Mouse (Mus musculus) liver, embryonic 14.5 days (tissue): ENCODE measurements around the gene Nsd1. TPM values are rescaled to one million over a fixed set of nuclear protein-coding genes. Genes with fewer than 3 reads are reported as not detected.
"Not testable (repeated sequence)": the region's sequence is repeated elsewhere in the genome, so short reads cannot be mapped to it uniquely, and the experiment has no call there.

Source experiments
- ATAC-seq: fragments of 200-750 bp; cut with Nextera tagmentation; 2 replicates; pipeline ENCODE4 v1.8.0; 2017; ENCODE audit warnings: moderate number of reproducible peaks, mild to moderate bottlenecking, moderate library complexity; ENCODE audit not compliant: insufficient read depth
- DNase-seq, 3 experiments: peaks; one replicate each; pipeline ENCODE4 v3.0.0-alpha.2; 2012 to 2013; ENCODE audit warnings: low read depth in 3 of 3, low spot score in 3 of 3
- H3K27ac ChIP-seq: fragments of 300-500 bp; sonication (generic); 2 replicates; pipeline ENCODE4 v1.5.1; 2014; ENCODE audit warnings: moderate library complexity, mild to moderate bottlenecking, control low read depth, inconsistent platforms
- H3K27me3 ChIP-seq: fragments of 300-500 bp; sonication (generic); 2 replicates; pipeline ENCODE4 v1.6.1; 2014; ENCODE audit warnings: mild to moderate bottlenecking, low read length, moderate library complexity; ENCODE audit not compliant: control insufficient read depth, insufficient read depth
- H3K36me3 ChIP-seq: fragments of 300-500 bp; sonication (generic); replicated peaks from 2 replicates; pipeline ENCODE4 v1.6.1; 2014; ENCODE audit warnings: low read depth; ENCODE audit not compliant: control insufficient read depth, insufficient read depth
- H3K4me1 ChIP-seq, 2 experiments: fragments of 200-500 bp in 1 of 2; fragments of 300-500 bp in 1 of 2; sonication (generic) in 1 of 2; replicated peaks; 2 replicates each; pipeline ENCODE4 v1.6.1; 2012 to 2014; ENCODE audit warnings: antibody characterized with exemption in 1 of 2, inconsistent platforms in 1 of 2, low read length in 1 of 2; ENCODE audit not compliant: control insufficient read depth in 2 of 2, insufficient read depth in 2 of 2
- H3K4me2 ChIP-seq: fragments of 300-500 bp; sonication (generic); 2 replicates; pipeline ENCODE4 v1.6.1; 2014; ENCODE audit warnings: low read depth, mild to moderate bottlenecking, control low read depth, moderate library complexity
- H3K4me3 ChIP-seq, 2 experiments: fragments of 200-500 bp in 1 of 2; fragments of 300-500 bp in 1 of 2; sonication (generic) in 1 of 2; 2 replicates each; pipeline ENCODE4 v1.5.1; 2012 to 2014; ENCODE audit warnings: low read depth in 2 of 2, low read length in 2 of 2, mild to moderate bottlenecking in 2 of 2, control low read depth in 1 of 2, inconsistent platforms in 1 of 2, moderate library complexity in 1 of 2; ENCODE audit not compliant: insufficient read depth in 1 of 2
- H3K9ac ChIP-seq: fragments of 300-500 bp; sonication (generic); replicated peaks from 2 replicates; pipeline ENCODE4 v1.6.1; 2014; ENCODE audit warnings: mild to moderate bottlenecking, control low read depth, moderate library complexity
- H3K9me3 ChIP-seq: fragments of 300-500 bp; sonication (generic); 2 replicates; pipeline ENCODE4 v1.6.1; 2016; ENCODE audit warnings: low read length, mixed read lengths; ENCODE audit not compliant: control insufficient read depth
- CTCF ChIP-seq: IDR thresholded peaks from 2 replicates; pipeline ENCODE4 v1.5.1; 2016; ENCODE audit warnings: antibody characterized with exemption, low read depth, control low read depth
- EP300 ChIP-seq: IDR thresholded peaks from 2 replicates; pipeline ENCODE4 v1.6.1; 2016; ENCODE audit warnings: antibody characterized with exemption, low read depth
- WGBS: fragments of 180-500 bp; shearing (Covaris S2); extraction: QIAGEN DNeasy Blood & Tissue Kit; methylation state at CpG from one replicate; pipeline ENCODE4 v1.1.7; 2014; ENCODE audit not compliant: insufficient replicate concordance; 5-methylcytosine and 5-hydroxymethylcytosine counted together
- polyA plus RNA-seq, 2 experiments: library from polyadenylated mRNA; depleted of rRNA in 1 of 2; stranded (reverse) in 1 of 2; unstranded in 1 of 2; fragments of >200 nt; fragmentation: Nextera tagmentation in 1 of 2; extraction: Ambion mirVana in 1 of 2; gene quantifications; 2 replicates each; pipeline versions ENCODE4 v1.2.1 to v1.2.3; 2012 to 2014

Gene Nsd1
- polyA plus RNA-seq, 2 experiments = 8.0 to 13.8 TPM

DNA sequence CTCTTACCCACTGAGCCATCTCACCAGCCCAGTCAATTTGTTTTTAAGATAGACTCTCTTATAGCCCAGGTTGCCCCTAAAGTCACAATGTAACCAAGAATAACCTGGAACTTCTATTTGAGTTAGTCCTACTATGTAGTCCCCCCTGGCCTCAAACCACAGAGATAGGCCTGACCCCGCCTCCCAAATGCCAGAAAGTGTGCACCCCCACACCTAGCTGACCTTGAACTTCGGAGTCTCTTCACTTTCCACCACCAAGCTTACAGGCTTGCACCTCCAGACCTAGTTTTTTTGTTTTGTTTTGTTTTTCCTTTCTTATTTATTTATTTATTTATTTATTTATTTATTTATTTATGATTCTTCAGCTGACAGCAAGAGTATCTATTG, 27.8 kb upstream of the Nsd1 start:
- Histone ChIP-seq H3K4me3 (peak overlapping the region; percentile 50 to 65), H3K27ac (peak overlapping the region; percentile 50), H3K4me2 (peak overlapping the region; percentile 67), H3K4me1 (peaks cover 2 to 15% of the 10 kb centered on the region in 2 experiments; a peak in 3 of 4 replicates), H3K27me3 (no peaks in the 10 kb centered on the region), H3K9ac (peak overlapping the region; percentile 60), H3K9me3 (no peaks in the 10 kb centered on the region), H3K36me3 (no peaks in the 10 kb centered on the region)
- 32% methylated on average over 2 of the region's 2 CpGs for WGBS
- no peak for DNase-seq
- no peak for ATAC-seq
- TF ChIP-seq EP300 (no peak), CTCF (no peak)

DNA sequence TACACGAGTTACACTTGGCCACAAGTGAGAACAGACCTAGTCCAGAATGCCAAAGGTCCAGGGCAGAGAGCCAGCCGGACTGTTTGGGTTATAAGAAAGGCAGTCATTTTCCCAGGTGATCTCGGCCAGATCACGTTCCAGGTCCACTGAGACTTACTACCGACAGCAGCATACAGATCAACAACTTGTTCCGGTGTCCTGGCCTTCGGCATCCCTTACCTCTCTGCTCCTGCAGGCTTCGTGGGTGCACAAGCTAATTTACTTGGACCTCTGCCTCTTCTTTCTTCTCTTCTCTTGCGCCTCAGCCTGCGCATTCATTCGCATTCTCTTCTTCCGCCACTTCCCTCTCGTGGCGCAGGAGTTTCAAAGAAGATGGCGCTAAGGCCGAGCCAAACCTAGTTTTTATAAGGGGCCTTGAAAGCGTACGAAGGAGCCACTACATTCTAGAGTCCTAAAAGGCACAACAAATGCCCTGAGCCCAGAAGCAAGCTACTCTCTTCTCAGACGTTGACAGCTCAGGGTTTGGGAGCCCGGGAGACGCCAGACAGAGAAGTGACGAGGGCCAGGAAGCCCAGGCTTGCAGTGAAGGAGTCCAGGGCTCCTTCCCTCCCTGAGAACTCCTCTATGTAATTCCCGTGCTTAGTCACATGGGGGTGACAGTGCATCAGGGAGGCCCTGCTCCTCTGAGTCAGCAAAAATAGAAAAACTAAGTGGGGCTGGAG, 27.2 kb upstream of the Nsd1 start:
- peak; percentile 37 to 78 (median 68) for DNase-seq
- Histone ChIP-seq H3K4me2 (peak overlapping the region; percentile 67), H3K4me1 (peaks cover 2 to 15% of the 10 kb centered on the region in 2 experiments; a peak in 3 of 4 replicates), H3K4me3 (peak overlapping the region; percentile 50 to 65), H3K9ac (peak overlapping the region; percentile 60), H3K36me3 (no peaks in the 10 kb centered on the region), H3K27ac (peak overlapping the region; percentile 50), H3K9me3 (no peaks in the 10 kb centered on the region), H3K27me3 (no peaks in the 10 kb centered on the region)
- 8% methylated on average over 23 of the region's 23 CpGs for WGBS
- ATAC-seq = peak; percentile 90
- no peak for TF ChIP-seq EP300
- TF ChIP-seq CTCF = peak; percentile 84

DNA sequence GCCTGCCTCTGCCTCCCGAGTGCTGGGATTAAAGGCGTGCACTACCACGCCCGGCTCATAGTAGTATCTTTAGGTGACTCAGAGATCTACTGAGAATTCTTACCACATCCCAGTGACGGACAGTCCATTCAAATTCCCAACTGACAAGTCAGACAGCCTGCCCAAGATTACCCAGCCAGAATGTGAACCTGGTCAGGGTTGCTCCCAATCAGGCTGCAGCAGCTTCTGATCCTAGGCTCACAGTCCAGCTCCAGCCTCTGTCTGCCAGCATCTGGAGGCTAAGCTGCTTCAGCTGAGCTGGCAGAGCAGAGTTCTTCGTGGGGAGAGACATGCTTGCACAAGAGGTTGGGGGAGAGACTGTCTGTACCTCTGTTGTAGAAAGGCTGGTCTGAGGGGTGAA, 26.2 kb upstream of the Nsd1 start:
- TF ChIP-seq CTCF = no peak
- no peak for TF ChIP-seq EP300
- no peak for DNase-seq
- H3K27me3 ChIP-seq = no peaks in the 10 kb centered on the region
- H3K27ac ChIP-seq = no peak overlapping the region
- no peaks in the 10 kb centered on the region for H3K9me3 ChIP-seq
- H3K4me1 ChIP-seq = peaks cover 2 to 15% of the 10 kb centered on the region in 2 experiments; a peak in 3 of 4 replicates
- no peak for ATAC-seq
- no peaks in the 10 kb centered on the region for H3K36me3 ChIP-seq
- no peak overlapping the region for H3K9ac ChIP-seq
- 69% methylated on average over 6 of the region's 6 CpGs for WGBS
- no peak overlapping the region for H3K4me3 ChIP-seq
- no peak overlapping the region for H3K4me2 ChIP-seq

DNA sequence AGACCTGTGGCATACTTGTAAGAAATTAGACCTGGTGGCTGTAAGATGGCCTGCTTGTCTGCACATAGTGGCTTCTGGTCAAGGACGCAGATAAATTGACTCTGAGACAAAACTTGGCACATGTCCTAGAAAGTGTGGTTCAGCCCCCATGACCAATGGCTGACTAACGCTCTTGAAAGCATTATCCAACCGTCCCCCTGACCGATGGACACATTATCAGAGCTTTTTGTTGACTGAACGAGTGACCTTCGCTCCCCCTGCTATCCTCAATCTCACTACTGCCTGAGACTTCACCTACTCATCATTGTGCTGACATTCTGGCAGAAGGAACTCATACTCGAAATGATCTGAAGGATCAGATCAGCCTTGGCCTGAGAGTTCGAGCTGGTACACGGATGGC, 22.5 kb upstream of the Nsd1 start:
- H3K27ac ChIP-seq, H3K9me3 ChIP-seq, H3K9ac ChIP-seq, H3K36me3 ChIP-seq, H3K4me3 ChIP-seq, ATAC-seq, DNase-seq, H3K27me3 ChIP-seq, H3K4me2 ChIP-seq: not testable (repeated sequence)
- WGBS = 53% methylated on average over 3 of the region's 9 CpGs
- H3K4me1 ChIP-seq = peaks cover 7 to 23% of the 10 kb centered on the region in 2 experiments

DNA sequence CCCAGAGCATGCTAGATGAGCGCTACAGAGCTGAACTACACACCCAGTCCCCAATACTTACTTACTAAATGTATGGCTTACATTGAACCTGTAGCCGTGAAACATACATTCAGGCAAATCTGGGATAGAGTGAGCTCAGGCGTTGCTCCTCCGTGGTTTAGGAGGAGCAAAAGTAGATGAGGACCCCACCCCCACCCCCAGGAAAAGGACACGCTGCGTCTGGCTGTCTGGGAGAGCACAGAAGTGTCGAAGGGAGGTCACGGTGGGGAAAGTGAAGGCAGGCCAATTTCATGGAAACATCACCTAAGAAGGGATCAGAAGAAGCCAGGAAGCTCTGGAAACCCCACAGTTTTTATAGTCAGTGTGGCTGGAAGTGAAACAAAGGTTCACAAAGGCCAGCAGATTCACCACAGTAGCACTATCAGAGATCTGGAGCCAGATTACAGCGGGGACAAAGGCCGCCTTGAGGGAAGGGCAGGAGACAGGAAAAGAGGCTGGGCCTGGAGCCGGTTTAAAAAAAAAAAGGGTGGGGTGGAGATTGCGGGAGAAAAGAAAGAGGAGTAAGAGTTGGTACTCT, 20.0 kb upstream of the Nsd1 start:
- H3K9me3 ChIP-seq = no peaks in the 10 kb centered on the region
- H3K36me3 ChIP-seq = no peaks in the 10 kb centered on the region
- H3K27me3 ChIP-seq = no peaks in the 10 kb centered on the region
- DNase-seq = no peak
- peak overlapping the region; percentile 89 for H3K4me2 ChIP-seq
- H3K27ac ChIP-seq = peak overlapping the region; percentile 3
- TF ChIP-seq CTCF (no peak), EP300 (no peak; the same call in 1 of the 2 replicates)
- H3K9ac ChIP-seq = peak overlapping the region; percentile 66
- 6% methylated on average over 12 of the region's 12 CpGs for WGBS
- peak; percentile 31 for ATAC-seq
- peak overlapping the region; percentile 50 to 68 for H3K4me3 ChIP-seq
- H3K4me1 ChIP-seq = peaks cover 7 to 14% of the 10 kb centered on the region in 2 experiments
